Mouse (Mus musculus) testis, adult 2 months (tissue): ENCODE measurements at regions not wholly inside any gene's neighbourhood (a gene's known extent, or its start where the extent isn't known, plus 50 kb on each side); places are given as distances from the start of the nearest gene placed in this dataset.

Experiments
- H3K27ac ChIP-seq: fragments of 200-500 bp; 2 replicates; pipeline ENCODE4 v1.5.1; 2012; ENCODE audit warnings: low read depth, low read length; ENCODE audit not compliant: control insufficient read depth, insufficient read depth
- H3K27me3 ChIP-seq: fragments of 200-500 bp; 2 replicates; pipeline ENCODE4 v1.6.1; 2012; ENCODE audit warnings: mild to moderate bottlenecking, low read length, moderate library complexity; ENCODE audit not compliant: control insufficient read depth, insufficient read depth
- H3K36me3 ChIP-seq: fragments of 200-500 bp; 2 replicates; pipeline ENCODE4 v1.6.1; 2012; ENCODE audit warnings: mild to moderate bottlenecking, low read length; ENCODE audit not compliant: control insufficient read depth, insufficient read depth
- H3K4me1 ChIP-seq: fragments of 200-500 bp; 2 replicates; pipeline ENCODE4 v1.6.1; 2012; ENCODE audit warnings: low read length; ENCODE audit not compliant: control insufficient read depth, insufficient read depth
- H3K4me3 ChIP-seq: fragments of 200-500 bp; 2 replicates; pipeline ENCODE4 v1.5.1; 2012; ENCODE audit warnings: low read depth, mild to moderate bottlenecking, low read length, moderate library complexity, mixed read lengths; ENCODE audit not compliant: control insufficient read depth
- CTCF ChIP-seq: fragments of 200-500 bp; IDR thresholded peaks from 2 replicates; pipeline ENCODE4 v1.5.1; 2012; ENCODE audit warnings: low read depth, mild to moderate bottlenecking, inconsistent platforms, low read length, moderate library complexity; ENCODE audit not compliant: control insufficient read depth, insufficient read depth, insufficient replicate concordance
- POLR2A ChIP-seq: fragments of 200-500 bp; IDR thresholded peaks from 2 replicates; pipeline ENCODE4 v1.6.1; 2012; ENCODE audit warnings: low read depth, mild to moderate bottlenecking, inconsistent platforms, low read length, moderate library complexity; ENCODE audit not compliant: control insufficient read depth

DNA sequence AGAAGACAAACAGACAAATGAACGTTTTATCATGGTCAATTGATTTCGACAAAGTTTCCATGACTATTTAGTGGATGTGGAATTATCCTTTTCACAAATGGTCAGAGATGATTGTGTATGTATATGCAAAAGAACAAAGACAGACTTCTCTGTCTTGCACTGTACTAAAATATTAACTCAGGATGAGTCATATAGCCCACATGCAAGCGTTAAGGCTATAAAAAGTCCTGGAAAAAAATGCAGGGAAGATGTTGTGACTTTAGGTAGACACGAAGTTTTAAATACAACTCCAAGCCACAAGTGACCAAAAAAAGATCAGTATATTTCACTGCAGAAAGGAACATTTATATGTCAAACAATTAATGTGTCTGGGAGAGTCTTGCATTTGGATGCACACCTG, 353.6 kb downstream of the Adam3 start:
- Histone ChIP-seq H3K4me1 (no peaks in the 10 kb centered on the region), H3K27me3 (no peaks in the 10 kb centered on the region), H3K36me3 (no peaks in the 10 kb centered on the region), H3K4me3 (no peak overlapping the region), H3K27ac (no peak overlapping the region)
- TF ChIP-seq POLR2A (no peak), CTCF (no peak)

DNA sequence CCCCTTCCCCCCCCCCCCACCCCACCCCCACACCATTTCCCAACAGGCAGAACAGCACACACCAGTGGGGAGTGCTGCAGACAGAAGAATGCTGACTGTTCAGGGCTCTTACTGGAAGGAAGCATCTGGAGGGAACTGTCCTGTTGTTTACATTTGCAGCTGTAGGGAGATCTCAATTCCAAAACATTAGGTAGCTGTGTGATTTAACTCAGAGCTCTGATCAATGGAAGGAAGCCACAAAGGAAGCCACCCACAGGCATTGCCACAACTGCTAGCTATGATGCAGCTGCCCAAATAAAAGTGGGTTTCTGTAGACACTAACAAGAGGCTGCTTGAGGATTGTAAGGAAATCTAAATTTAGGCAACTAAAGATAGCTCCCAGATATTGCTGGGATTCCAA, 359.7 kb downstream of the Adam3 start:
- TF ChIP-seq CTCF: no peak
- TF ChIP-seq POLR2A: no peak
- Histone ChIP-seq H3K27ac (no peak overlapping the region), H3K36me3 (no peaks in the 10 kb centered on the region), H3K27me3 (no peaks in the 10 kb centered on the region), H3K4me1 (no peaks in the 10 kb centered on the region), H3K4me3 (no peak overlapping the region)

DNA sequence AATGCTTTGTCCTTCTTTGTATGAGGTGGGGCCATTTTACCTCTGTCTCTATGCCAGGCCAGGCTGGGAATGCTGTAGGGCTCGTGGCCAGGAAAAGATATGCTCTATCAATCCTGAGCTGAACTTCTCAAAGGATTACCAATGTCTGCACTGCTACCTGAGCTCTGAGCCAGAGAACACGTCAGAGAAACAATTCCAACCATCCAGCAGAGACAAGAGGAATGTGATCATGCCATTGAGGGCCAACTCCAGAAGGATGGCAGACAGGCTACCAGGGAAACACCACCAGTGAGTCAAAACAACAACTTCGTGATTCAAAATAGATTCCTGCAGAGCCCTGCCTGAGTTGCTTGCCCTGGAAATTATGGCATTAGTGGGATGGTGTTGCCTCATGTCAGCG, 361.0 kb downstream of the Adam3 start:
- no peak overlapping the region for H3K27ac ChIP-seq
- H3K4me1 ChIP-seq: no peaks in the 10 kb centered on the region
- no peak overlapping the region for H3K4me3 ChIP-seq
- H3K27me3 ChIP-seq: no peaks in the 10 kb centered on the region
- H3K36me3 ChIP-seq: no peaks in the 10 kb centered on the region
- no peak for TF ChIP-seq POLR2A
- TF ChIP-seq CTCF: no peak

DNA sequence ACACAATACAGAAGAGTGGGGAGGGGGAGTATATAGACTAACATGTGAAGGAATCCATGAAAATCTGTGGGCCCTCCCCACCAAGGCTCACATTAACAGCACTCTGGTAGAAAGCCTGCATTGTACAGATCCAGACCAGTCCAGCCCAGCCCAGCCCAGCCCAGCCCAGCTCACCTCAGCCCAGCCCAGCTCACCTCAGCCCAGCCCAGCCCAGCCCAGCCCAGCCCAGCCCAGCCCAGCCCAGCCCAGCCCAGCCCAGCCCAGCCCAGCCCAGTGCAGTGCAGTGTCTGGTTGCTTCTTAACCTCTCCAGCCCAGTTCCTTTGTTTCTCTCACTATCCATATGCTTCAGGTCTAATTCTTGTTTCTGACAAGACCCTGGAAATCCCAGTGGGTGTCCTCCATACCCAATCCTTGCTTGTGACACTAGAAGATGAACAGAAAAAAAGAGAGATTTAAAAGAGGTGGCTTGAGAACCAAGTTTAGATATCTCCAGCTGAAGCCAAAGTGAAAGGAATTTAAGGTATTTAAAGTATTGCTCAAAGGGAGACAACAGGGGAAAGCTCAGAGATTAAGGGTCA, 366.5 kb downstream of the Adam3 start:
- H3K27ac ChIP-seq: no peak overlapping the region
- H3K4me3 ChIP-seq: no peak overlapping the region
- no peak for TF ChIP-seq POLR2A
- no peak for TF ChIP-seq CTCF
- H3K27me3 ChIP-seq: no peaks in the 10 kb centered on the region
- H3K4me1 ChIP-seq: no peaks in the 10 kb centered on the region
- H3K36me3 ChIP-seq: no peaks in the 10 kb centered on the region

DNA sequence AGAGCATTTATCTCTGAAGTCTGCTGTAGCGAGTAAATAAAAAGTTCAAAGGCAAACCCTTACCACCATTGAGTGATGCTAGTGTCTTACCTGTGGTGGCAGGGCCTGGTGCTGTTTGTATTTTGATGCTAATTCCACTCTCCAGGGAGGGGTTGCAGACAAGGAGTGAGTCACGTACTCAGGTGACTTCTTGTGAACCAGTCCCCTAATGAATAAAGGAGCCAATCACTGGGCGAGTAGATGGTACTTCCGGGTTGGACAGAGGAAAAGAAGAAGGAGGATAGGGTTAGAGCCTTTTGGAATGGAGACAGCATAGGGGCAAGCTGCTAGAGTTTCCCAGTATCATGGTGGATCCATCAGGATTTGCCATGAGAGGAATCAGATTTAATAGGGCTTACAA, 370.5 kb downstream of the Adam3 start:
- Histone ChIP-seq H3K36me3 (no peaks in the 10 kb centered on the region), H3K27ac (no peak overlapping the region), H3K4me3 (no peak overlapping the region), H3K27me3 (no peaks in the 10 kb centered on the region), H3K4me1 (peaks cover 4% of the 10 kb centered on the region; the same call in 1 of the 2 replicates)
- TF ChIP-seq POLR2A (no peak), CTCF (no peak)

DNA sequence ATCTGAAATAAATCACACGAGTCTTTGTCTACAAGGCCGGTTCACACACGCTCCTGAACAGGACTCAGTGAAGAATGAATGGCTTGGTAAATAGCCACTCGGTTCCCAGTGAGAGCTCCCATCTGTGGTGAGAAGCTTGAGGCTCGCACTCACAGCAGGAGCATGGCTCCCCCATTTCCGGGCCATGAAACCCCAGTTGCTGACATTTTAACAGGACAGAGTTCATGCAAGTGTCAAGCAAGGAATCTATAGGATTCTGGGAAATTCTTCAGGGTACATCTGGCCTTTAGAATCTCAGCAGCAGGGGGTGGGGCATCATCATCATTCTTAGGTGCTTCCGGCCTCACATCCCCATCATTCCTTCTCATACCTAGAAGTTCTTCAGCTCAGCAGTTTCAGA, 371.8 kb downstream of the Adam3 start:
- TF ChIP-seq POLR2A: no peak
- no peak for TF ChIP-seq CTCF
- H3K4me3 ChIP-seq: no peak overlapping the region
- H3K4me1 ChIP-seq: peaks cover 4% of the 10 kb centered on the region; the same call in 1 of the 2 replicates
- no peaks in the 10 kb centered on the region for H3K27me3 ChIP-seq
- no peak overlapping the region for H3K27ac ChIP-seq
- H3K36me3 ChIP-seq: no peaks in the 10 kb centered on the region

DNA sequence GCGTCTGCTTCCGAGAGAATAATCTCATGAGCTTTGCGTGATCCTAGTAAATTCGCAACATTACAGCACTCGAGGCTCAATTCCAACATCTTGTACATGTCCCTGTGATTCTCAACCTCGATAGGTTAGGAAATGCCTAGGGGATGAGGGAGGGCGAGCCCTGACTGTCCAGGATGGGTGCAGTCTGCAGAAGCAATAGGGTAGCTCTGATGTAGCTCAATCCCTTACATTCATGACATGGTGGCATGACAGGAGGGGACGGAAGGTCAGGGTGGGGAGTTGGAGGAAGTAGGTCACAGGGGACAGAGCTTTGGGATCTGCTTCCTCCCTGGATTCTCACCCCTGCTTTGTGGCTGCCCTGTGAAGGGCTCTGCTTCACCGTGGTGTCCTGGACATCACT, 373.3 kb downstream of the Adam3 start:
- no peak overlapping the region for H3K4me3 ChIP-seq
- H3K27me3 ChIP-seq: no peaks in the 10 kb centered on the region
- H3K36me3 ChIP-seq: no peaks in the 10 kb centered on the region
- TF ChIP-seq CTCF (no peak), POLR2A (no peak)
- H3K4me1 ChIP-seq: peaks cover 4% of the 10 kb centered on the region; the same call in 1 of the 2 replicates
- H3K27ac ChIP-seq: no peak overlapping the region

DNA sequence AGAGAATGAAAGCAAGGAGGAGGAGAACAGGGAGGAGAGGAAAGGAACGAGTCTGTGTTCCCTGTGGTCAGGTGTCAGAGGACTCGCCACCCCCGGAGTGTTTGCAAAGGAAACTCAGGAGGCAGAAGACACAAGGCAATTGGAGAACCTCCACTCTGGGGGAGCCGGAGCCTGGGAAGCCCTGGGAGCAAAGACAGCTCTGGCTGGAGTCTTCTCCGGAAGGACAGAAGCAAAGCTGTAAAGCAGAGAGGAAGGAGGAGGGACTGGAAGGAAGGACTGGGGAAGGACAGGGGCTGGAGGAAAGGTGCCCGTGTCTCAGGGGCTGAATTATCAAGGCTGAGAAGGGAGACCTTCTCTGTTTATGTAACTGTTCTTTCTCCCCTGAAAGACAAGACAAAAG, 373.9 kb downstream of the Adam3 start:
- Histone ChIP-seq H3K27ac (no peak overlapping the region), H3K4me1 (peaks cover 4% of the 10 kb centered on the region; the same call in 1 of the 2 replicates), H3K36me3 (no peaks in the 10 kb centered on the region), H3K27me3 (no peaks in the 10 kb centered on the region), H3K4me3 (no peak overlapping the region)
- no peak for TF ChIP-seq CTCF
- TF ChIP-seq POLR2A: no peak
